Mouse (Mus musculus): Measurements from ENCODE around the gene Cst13.

Gene Cst13

DNA sequence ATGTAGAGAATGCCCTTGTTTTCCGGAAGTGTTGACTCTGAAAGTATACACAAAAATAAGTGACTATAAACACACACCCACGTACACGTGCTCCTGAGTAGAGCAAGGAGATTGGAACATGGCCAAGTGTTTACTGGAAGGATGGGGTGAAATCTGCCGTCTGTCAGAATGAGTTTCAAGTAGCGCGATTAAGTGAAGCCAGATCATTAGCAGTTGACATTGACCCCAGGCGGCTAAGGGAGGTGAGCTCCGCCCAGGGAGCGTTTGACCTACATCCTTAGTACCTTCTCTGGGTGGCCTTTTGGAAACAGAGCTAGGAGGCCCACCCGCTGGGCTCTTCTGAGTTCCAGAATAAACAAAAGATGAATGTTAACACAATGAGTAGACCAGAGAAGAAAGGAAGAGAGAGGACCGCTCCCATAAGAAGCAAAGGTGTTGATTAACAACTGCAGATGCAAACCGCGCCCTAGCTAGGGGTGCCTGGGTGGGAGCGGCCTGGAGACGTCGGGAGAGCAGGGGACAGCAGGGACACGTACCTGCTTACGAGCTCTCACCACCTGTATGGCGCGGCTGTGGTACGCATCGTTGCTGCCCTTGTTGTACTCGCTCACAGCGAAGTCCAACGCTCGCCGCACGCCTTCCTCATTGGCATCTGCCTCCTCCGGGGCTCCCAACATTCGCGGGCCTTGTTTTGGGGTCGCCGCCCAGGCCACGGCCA is 54.9 kb downstream of the Cst13 start:
- DNase-seq (ENCODE audit: low read depth, low spot score): no peak

DNA sequence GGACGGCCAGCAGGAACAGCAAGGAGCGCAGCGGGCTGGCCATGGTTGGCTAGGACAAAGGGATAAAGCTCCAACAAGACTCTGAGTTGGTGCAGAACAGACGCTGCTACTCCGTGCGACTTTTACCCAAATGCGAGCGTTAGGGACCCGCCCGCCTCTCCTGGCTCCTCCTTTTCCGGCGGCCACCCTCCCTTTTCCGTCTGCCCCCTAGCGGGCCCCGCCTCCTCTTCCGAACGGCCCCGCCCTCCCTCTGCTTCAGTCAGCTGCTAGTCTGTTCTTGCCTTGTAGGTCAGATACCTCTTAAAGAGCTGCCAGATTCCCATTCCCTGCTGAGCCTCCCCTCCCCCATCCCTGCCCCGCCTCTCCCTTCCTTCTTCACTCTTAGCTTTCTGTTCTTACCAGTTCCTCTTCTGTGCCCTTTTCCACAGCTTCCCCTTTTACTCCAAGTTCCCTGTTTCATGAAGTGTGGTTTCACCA is 55.5 kb downstream of the Cst13 start, which contains the start of gene Cst3:
Gene Cst3, minus strand, starts transcription at position 358 of the 477 bp plus-strand sequence.
- peak; percentile 51 for DNase-seq (ENCODE audit: low read depth, low spot score)

- DNase-seq (ENCODE audit: low read depth, low spot score): no peak
Observed at GRCm38 (mm10) chr2:148877016-148877770, 57.3 kb downstream of the Cst13 start.

DNA sequence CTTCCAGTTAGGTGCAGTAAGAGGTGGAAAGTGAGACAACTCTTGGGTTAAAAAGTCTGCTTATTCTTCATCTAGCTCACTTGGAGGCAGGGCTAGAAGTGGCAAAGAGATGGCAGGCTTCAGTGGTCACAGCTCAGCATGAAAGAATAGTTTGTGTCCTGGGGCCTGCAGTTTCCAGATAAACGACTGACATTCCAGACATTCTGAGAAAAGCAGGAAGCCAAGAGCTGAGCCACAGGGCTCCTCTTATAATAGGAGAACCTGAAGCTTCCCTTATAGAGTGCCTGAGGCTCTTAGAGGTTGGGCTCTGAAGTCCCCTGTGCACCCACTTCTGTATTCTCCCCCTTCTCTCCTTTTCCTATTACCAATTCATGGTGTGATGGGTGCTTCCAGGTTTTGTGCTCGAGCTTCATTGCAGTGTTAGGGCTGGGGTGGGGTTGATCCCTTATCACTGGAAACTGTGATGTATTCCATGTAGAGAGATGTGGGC is 58.8 kb downstream of the Cst13 start:
- DNase-seq (ENCODE audit: low read depth, low spot score): no peak

- no peak for DNase-seq (ENCODE audit: low read depth, low spot score)
Observed at GRCm38 (mm10) chr2:148879199-148879598, 59.3 kb downstream of the Cst13 start.

All from c-Kit-negative CD71-positive TER-119-positive erythroid progenitor cells, embryonic 14.5 days (primary cell).